Mouse (Mus musculus) liver, embryonic 14.5 days (tissue): ENCODE measurements around the gene Eps8.

Experiments used
- CTCF ChIP-seq: IDR thresholded peaks from 2 replicates; pipeline ENCODE4 v1.5.1; 2016; ENCODE audit warnings: antibody characterized with exemption, low read depth, control low read depth
- EP300 ChIP-seq: IDR thresholded peaks from 2 replicates; pipeline ENCODE4 v1.6.1; 2016; ENCODE audit warnings: antibody characterized with exemption, low read depth

DNA sequence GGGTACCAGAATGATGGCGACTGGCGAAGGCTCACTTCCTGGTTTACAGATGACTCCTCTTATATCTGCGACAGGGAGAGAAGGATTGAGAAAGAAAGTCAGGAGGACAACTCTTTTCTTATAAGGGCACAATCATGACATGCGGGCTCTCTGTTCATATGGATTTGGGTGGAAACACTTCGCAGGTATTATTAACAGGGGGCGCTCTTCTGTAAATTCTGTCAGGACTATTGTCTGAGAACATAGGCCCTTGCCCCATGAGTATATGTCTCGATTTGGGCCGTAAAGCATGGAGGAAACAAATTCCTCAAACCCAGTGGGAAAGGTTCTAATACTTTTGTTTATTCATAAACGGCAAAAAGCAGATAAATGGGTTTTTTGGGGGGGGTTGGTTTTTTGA is 16.1 kb upstream of the Eps8 start:
- TF ChIP-seq CTCF (no peak), EP300 (no peak)
